Mouse (Mus musculus): ENCODE measurements around the gene Spock1.

DNA sequence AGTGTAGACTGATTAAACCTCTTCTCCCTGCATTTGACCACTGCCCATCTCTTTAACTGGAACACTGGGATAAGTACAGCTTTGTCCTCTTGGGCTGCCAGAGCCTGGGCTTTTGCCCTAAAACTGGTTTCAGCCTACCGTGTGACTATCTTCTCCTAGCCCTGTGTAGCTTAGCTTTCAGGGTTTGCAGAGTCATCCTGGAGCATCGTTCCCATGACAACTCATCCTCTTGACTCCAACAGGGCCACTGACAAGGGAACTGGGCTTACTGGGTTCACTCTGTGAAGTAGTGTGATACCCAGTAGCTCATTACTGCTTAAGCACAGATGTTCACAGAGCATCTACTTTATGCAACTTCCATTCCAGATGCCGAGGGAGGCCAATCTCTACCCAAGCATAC is 303.7 kb downstream of the Spock1 start:
- TF ChIP-seq EP300 (optimal IDR thresholded peaks at IDR 0.05) (no peak), CTCF (IDR thresholded peaks at IDR 0.05; ENCODE audit: low read depth) (no peak)

Measured in stomach, postnatal 0 days (tissue).